Mouse (Mus musculus): ENCODE results near the gene Prickle1.

DNA sequence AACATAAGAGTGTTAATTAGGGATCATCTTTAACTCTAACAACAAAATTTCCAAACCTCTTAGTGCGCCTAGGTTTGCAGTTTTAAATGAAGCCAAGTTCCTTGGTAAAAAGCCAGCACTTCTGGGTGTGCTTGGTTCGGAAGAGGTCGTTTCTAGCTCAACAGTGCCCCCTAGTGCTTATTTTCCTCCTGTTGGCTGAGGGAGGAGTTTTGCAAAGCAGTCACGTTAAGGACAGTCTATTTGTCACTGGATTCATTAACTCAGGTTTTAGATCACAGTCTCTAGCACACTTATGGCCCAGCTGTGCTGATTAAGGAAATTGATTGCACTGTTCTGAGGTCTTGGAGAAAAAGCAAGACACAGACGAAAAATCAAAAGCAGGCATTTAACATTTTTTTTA is 19.8 kb downstream of the Prickle1 start:
- TF ChIP-seq CTCF (IDR thresholded peaks at IDR 0.05; ENCODE audit: low read depth) (peak; percentile 88), EP300 (IDR thresholded peaks at IDR 0.05; ENCODE audit: low read depth) (no peak)
